Comparison of ENCODE assay signal across 8 mouse cellular contexts in the genomic region with DNA sequence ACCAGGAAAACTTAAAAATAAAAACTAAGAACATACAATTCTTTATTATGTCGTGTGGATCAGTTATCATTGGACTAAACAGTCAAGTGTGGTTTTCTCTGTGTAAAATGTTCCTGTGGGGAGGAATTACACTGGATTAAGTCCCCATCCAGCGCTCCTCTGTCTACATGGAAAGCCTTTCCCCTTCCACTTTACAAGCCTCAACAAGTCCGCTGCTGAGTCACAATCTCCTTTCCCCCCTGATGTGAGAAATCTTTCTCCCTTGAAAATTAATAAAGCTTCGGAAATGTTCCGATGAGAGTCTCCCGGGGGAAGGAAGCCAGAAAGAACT. TPM values are rescaled to one million over a fixed set of nuclear protein-coding genes. Genes with fewer than 3 reads are reported as not detected.
DNase-seq lines count a peak whose midpoint lies in the region; ATAC-seq and TF ChIP-seq lines count a peak whose summit lies in the region.

No protein-coding gene starts in this region.

- H3K9me3 ChIP-seq in embryonic facial prominence, embryonic 11.5 days (replicated peaks; ENCODE audit: control insufficient read depth, low read length): no peaks in the 10 kb centered on the region
- no peaks in the 10 kb centered on the region for H3K9me3 ChIP-seq in hindbrain, embryonic 16.5 days (ENCODE audit: control insufficient read depth, low read length)
- no peaks in the 10 kb centered on the region for H3K9me3 ChIP-seq in midbrain, embryonic 16.5 days (replicated peaks; ENCODE audit: control insufficient read depth, low read length, poor library complexity, severe bottlenecking)

- H3K4me2 ChIP-seq in embryonic facial prominence, embryonic 11.5 days (ENCODE audit: low read depth, low read length): peak overlapping the region; percentile 100
- H3K4me2 ChIP-seq in hindbrain, embryonic 16.5 days (ENCODE audit: low read length): peak overlapping the region; percentile 92
- H3K4me2 ChIP-seq in midbrain, embryonic 16.5 days (ENCODE audit: low read length): peak overlapping the region; percentile 68

- WGBS in embryonic facial prominence, embryonic 11.5 days: under 1% methylated on average over 6 of the region's 6 CpGs
- WGBS in hindbrain, embryonic 16.5 days: under 1% methylated on average over 6 of the region's 6 CpGs
- under 1% methylated on average over 6 of the region's 6 CpGs for WGBS in midbrain, embryonic 16.5 days

- H3K27me3 ChIP-seq in embryonic facial prominence, embryonic 11.5 days (ENCODE audit: control insufficient read depth, insufficient read depth, low read length): peaks cover 2% of the 10 kb centered on the region; the same call in 1 of the 2 replicates
- no peaks in the 10 kb centered on the region for H3K27me3 ChIP-seq in hindbrain, embryonic 16.5 days (replicated peaks; ENCODE audit: control insufficient read depth, insufficient read depth, low read length)
- no peaks in the 10 kb centered on the region for H3K27me3 ChIP-seq in midbrain, embryonic 16.5 days (ENCODE audit: control insufficient read depth, insufficient read depth, low read depth, low read length)

- no peak for TF ChIP-seq CTCF in layer of hippocampus, adult 2 months (conservative IDR thresholded peaks at IDR 0.05)

- peak overlapping the region; percentile 97 for H3K27ac ChIP-seq in layer of hippocampus, adult 2 months
- H3K27ac ChIP-seq in embryonic facial prominence, embryonic 11.5 days (replicated peaks; ENCODE audit: low read depth, low read length): no peak overlapping the region
- peak overlapping the region; percentile 100 for H3K27ac ChIP-seq in hindbrain, embryonic 16.5 days (ENCODE audit: low read depth, low read length)
- peak overlapping the region; percentile 100 for H3K27ac ChIP-seq in midbrain, embryonic 16.5 days (ENCODE audit: low read length)

- H3K9ac ChIP-seq in embryonic facial prominence, embryonic 11.5 days (replicated peaks; ENCODE audit: low read length): peak overlapping the region; percentile 79
- peak overlapping the region; percentile 99 for H3K9ac ChIP-seq in hindbrain, embryonic 16.5 days (ENCODE audit: low read depth, low read length)
- H3K9ac ChIP-seq in midbrain, embryonic 16.5 days (ENCODE audit: low read depth, low read length): peak overlapping the region; percentile 99

- H3K4me3 ChIP-seq in layer of hippocampus, adult 2 months: peak overlapping the region; percentile 94
- H3K4me3 ChIP-seq in embryonic facial prominence, embryonic 11.5 days (ENCODE audit: low read depth, low read length): peak overlapping the region; percentile 78
- peak overlapping the region; percentile 100 for H3K4me3 ChIP-seq in hindbrain, embryonic 16.5 days (ENCODE audit: low read length)
- H3K4me3 ChIP-seq in midbrain, embryonic 16.5 days (ENCODE audit: low read depth, low read length): peak overlapping the region; percentile 99

- no peak for ATAC-seq in embryonic facial prominence, embryonic 11.5 days (replicated peaks; ENCODE audit: insufficient number of reproducible peaks, low FRiP score, low TSS enrichment, low read depth)
- no peak for ATAC-seq in hindbrain, embryonic 16.5 days
- ATAC-seq in midbrain, embryonic 16.5 days: no peak

- no peaks in the 10 kb centered on the region for H3K36me3 ChIP-seq in embryonic facial prominence, embryonic 11.5 days (replicated peaks; ENCODE audit: control insufficient read depth, insufficient read depth, low read depth, low read length)
- H3K36me3 ChIP-seq in hindbrain, embryonic 16.5 days (ENCODE audit: control insufficient read depth, insufficient read depth, low read length): no peaks in the 10 kb centered on the region
- H3K36me3 ChIP-seq in midbrain, embryonic 16.5 days (ENCODE audit: control insufficient read depth, insufficient read depth, low read length): no peaks in the 10 kb centered on the region

- DNase-seq in layer of hippocampus, adult 2 months (ENCODE audit: low spot score in 2 of 2): no peak
- DNase-seq in layer of hippocampus, postnatal 10 days (ENCODE audit: low spot score in 2 of 2): no peak
- DNase-seq in embryonic facial prominence, embryonic 11.5 days (ENCODE audit: low spot score): peak; percentile 20
- DNase-seq in thymus, postnatal 25 days: no peak
- DNase-seq in cerebellum, postnatal 25 days: no peak
- no peak for DNase-seq in right cerebral cortex, postnatal 25 days

- H3K4me1 ChIP-seq in embryonic facial prominence, embryonic 11.5 days (ENCODE audit: control insufficient read depth, insufficient read depth, low read length): no peaks in the 10 kb centered on the region
- H3K4me1 ChIP-seq in hindbrain, embryonic 16.5 days (ENCODE audit: control insufficient read depth, insufficient read depth, low read depth, low read length): peaks cover 2% of the 10 kb centered on the region; the same call in 1 of the 2 replicates
- H3K4me1 ChIP-seq in midbrain, embryonic 16.5 days (ENCODE audit: control insufficient read depth, insufficient read depth, low read length): peaks cover 3% of the 10 kb centered on the region; the same call in 1 of the 2 replicates

RNA-seq across cellular contexts. Expression of a gene that starts 0.9 kb away (rescaled TPM):
- total RNA-seq in layer of hippocampus, adult 2 months (2021): 10 to 100 TPM; 43.3 to 50.6 TPM
- 10 to 100 TPM; 59.8 to 62.2 TPM for total RNA-seq in layer of hippocampus, postnatal 10 days (2021)
- polyA plus RNA-seq in embryonic facial prominence, embryonic 11.5 days (2014; fragmentation: Nextera tagmentation; extraction: Ambion mirVana): 2.2 and 2.4 TPM in 2 replicates
- 13.2 and 14.6 TPM in 2 replicates for polyA plus RNA-seq in hindbrain, embryonic 16.5 days (2015; fragmentation: Nextera tagmentation; extraction: Ambion mirVana)
- polyA plus RNA-seq in midbrain, embryonic 16.5 days (2015; fragmentation: Nextera tagmentation; extraction: Ambion mirVana): 15.3 and 15.7 TPM in 2 replicates
